Mouse (Mus musculus) CD8-positive naive resting alpha-beta T cell, adult 2 months (primary cell): ENCODE results near the gene Sept12.

ENCODE experiments used
- DNase-seq, 2 experiments: peaks; one replicate each; pipeline ENCODE4 v3.0.0; 2022; ENCODE audit warnings: low read depth in 2 of 2, low spot score in 2 of 2

Sept12 gene

DNA sequence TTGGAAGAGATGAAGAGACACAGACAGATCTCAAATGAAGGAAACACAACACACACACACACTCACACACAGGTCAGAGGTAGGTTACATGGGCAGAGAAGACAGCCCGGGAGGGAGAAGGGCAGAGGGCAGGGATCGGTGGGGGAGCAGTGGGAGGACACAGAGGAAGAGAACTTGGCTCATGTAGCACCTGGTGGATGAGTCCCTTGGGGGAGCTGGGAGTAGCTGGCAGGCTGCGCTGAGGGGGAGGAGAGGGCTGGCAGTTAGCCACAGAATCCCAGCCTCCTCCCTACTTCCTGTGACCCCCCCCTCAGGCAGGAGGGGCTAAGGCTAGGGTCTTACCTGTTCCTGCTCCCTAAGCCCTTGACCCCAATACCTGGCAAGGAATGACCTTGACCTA is at the start of gene Sept12:
Gene Sept12, minus strand, starts transcription at position 300 of the 400 bp plus-strand sequence.
- no peak for DNase-seq

DNA sequence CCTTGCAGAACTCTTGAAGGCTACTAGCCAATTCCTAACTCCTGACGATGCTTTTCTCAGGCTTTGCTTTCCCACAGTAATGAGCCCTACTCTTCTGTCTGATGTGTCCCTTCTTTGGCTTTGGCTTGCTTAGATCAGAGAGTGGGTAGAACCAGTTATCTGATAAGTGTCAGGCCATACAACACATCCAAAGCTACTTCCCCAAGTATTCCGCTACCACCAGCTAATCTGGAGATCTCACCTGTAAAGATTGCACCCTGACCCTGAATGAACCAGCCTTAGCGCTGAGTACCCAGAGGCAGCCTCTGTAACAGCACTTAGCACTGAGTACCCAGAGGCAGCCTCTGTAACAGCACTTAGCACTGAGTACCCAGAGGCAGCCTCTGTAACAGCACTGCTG is 47.7 kb upstream of the Sept12 start:
- DNase-seq = no peak

DNA sequence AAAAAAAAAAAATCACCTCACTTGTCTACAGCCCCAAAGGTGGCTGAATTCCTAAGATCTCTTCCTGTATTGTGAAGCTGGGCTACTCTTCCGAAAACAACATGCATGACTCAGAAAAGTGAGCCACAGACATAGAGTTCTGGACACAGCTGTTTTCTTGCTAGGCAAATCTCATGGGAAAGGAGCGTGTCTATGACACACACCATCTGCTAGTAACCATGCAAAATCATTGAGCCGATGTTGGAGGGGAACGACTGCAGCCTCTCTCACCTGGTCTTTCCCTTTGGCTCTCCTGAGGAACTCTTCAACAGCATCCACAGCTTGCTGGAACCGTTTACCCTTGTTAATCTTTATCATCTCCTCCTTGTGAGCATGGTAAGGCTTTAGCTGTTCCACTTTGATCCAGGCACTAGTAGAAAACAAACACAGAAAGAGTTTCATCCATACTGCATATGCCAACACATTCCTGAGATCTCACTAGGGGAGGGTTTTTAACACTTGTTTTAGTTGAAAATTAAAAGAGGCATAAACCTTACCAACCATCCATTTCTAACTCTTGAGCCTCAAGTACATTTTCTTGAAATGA is 39.1 kb upstream of the Sept12 start:
- no peak for DNase-seq

DNA sequence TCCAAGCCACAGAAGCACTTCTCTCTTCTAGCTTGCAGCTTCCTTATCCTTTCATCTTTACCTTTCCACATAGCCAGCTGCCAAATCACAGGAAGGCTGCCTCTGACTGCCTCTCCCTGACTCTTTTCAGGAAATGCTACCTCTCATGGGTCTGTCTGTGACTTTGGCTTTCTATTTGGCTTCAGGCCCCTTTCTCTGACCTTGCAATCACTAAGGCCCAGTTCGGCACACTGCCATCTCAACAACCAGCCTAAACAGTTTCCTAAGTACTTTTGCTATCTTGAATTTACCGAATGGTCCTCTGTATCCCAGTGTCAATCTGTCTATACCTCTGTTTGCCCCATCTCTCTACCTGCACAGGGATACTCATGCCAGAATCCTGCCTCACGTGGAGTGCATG is 37.9 kb upstream of the Sept12 start:
- no peak for DNase-seq

DNA sequence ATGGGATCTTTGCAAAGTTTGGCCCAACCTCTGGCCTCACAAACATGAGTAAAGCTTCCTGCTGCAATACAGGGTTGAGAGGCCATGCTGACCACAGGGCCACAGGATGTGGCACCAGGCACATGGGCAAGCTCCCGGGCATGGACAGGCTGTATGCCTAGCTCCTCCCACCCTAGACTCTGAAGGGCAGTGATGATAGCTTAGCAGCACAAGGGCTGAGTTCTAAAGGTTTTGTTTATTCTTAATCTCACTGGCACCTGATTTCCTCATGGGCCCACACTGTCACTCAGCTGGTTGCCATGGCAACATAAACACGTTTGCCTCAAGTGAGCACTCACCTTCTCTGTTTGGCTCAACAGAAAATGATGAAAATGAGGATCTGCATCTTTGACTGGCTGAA is 32.2 kb upstream of the Sept12 start:
- no peak for DNase-seq

DNA sequence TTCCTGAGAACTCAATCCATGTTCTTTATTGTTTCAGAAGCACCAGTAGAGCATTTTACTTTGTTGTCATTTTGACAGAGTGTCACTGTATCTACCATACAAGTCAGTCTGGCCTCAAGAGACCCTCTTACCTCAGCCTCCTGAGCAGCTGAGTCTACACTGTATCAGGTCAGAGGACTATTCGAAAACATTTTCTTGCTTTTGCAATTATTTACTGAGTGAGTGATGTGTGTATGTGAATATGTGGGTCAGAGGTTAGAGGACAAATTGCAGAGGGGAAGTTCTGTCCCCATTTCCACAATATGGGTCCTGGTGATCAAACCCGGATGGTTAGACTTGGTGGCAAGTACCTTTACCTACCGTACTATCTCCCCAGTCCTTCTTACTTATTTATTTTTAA is 26.4 kb upstream of the Sept12 start:
- no peak for DNase-seq

DNA sequence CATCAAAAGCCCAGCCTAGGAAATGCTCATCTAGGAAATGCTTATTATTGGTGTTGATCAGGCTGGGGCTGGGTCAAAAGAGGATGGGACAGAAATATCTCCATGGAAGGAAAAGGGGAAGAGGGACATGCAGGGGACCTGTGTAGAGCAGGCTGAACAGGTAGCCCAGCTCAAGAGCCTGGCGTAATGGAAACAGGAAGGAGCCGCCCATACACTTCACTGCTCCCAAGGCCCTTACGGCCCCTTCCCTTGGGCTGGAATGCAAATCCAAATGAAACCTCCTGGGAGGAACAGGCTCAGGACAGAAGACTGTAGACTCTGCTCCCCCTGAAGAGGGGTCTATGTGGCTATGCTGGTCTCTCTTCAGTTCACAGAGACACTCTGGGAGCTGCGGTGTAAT is 16.9 kb upstream of the Sept12 start:
- DNase-seq = no peak

DNA sequence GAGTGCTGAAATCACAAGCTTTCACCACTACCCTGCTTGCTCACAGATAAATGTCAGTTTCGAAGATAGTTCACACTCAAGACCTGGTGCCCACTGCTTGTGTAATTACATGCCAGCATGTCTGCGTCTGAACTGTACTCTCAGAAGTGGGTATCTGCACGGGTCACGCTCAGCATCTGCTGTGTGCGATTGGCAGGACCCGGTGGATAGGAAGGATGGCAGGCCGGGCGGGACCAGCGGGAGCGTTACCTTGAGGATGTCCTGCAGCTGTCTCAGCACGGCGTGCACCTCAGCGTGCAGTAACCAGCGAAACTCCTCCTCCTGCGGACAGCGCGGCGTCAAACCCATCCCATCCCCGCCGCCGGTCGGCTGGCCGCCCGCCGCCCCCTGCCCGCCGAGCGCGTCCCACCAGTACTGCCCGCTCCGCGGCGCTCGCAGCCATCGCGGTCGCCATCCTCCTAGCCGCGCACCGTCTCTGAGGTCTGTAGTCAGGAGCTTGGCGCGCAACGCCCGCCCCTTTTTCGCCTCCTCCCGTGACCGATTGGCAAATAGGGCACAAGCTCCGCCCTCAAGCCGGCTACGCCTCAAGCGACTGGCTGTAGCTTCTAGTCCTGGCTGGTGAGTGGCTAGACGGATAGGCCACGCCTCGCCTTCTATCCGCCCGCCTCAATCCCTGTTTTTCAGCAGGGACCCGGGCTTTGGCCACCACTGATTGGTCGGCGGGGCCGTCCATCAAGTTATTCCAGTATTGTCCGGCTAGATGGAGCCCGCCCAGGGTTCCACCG is 15.6 kb upstream of the Sept12 start, which contains the start of gene Rogdi:
Gene Rogdi, minus strand, starts transcription at position 500 of the 785 bp plus-strand sequence.
- DNase-seq = peak; percentile 86 to 90

DNA sequence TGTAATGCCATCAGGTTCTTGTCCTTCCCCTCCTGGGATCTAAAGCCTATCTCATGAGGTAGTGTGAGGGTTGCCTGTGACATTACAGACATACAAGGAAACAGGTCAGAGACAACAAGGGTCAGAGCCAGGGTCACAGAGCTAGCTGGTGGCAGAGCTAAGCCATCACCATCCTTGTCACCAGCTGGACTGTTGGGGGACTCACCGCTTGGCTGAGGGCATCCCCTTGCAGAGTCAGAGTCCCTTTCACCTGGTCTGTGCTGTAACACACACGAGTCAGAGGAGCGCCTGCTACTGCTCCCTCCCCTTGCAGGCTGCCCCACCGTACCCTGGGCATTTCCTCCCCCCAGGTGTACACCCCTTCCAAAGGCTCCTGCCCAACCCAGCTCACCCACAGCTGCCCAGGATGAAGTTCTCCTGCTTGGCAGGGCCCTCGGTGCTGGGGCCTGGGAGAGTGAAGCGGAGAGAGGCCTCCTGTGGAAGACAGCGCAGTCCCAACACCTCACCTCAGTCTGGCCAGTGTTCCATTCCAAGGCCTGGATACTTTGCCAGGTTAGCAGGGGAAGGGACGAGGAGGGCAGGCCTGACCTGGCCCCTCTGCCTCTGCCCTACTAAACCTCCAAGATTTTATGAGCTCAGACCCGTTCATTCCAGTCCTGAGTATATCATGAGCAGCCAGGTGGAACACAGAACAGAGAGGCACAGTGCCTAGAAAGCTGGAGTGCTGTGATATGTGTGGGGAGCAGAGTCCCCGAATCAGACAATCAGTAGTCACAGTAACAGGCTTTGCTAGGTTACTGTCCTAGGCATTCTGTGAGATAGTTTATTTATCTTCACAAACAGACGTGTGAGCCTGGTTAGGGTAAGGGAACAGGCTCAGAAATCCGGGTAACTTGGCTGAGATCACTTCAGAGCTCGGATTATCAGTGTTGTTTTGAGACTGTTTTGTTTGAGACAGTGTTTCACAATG is 14.7 kb upstream of the Sept12 start:
- no peak for DNase-seq

DNA sequence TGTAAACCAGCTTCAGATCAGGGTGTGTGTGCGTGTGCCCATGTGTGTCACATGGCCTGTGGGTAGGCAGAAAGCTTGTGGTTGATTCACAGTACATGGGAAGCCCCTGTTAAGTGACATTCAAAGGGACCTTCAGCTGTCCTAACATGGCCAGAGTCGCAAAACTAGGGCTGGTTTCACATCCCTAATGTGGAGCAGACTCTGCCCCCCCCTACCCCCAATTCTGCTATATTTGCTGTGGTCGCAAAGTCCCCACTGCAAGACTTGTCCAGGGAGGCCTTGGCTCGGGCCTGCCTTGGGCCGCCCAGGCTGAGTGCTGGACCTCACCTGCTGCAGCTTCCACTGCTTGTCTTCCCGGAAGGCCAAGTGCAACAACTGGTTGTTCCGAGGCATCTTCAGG is 13.6 kb upstream of the Sept12 start:
- no peak for DNase-seq

DNA sequence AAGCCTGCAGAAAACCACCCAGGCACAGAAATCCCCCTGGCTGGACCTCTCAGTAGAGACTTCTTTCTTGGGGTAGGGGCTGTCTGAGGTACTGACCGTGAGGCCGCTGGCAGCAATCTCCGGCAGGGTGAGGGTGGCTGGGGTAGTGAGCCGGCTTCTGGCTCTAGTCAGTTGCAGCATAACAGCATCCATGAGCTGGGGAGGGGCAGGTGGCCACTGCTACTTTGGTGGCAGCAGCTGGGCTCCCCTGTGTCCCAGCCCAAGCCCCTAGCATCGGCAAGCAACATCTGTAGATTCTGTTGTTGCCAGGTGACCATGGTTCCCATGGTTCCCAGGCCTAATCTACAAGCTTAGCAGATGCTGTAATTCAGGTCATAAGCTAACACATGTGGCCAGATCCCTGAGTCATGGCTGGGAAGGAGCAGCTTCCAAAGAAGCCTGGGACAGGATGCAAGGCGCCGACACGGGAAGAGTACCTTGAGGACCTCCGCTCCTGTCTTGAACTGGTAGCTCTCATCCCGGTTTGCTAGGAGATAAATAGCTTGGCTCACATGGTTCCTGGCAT is 12.8 kb upstream of the Sept12 start:
- no peak for DNase-seq

DNA sequence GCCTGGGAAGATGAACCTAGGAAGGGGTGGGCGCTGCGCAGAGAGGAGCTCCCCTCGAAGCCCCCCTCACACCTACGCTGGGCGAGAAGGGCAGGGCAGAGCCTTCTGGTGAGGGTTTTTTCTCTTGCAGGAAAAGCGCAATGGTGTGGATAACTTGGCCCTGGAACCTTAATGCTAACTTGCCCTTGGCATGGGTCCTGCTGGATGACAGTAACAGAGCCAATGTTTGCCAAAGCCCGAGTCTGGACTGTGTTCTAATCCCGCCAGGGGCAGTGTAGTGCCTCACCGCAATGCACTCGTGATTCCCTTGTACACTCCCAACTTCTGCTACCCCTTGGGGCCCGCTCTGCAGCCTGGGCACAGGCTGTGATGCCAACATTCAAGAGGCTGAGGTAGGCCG is 10.4 kb upstream of the Sept12 start:
- no peak for DNase-seq

DNA sequence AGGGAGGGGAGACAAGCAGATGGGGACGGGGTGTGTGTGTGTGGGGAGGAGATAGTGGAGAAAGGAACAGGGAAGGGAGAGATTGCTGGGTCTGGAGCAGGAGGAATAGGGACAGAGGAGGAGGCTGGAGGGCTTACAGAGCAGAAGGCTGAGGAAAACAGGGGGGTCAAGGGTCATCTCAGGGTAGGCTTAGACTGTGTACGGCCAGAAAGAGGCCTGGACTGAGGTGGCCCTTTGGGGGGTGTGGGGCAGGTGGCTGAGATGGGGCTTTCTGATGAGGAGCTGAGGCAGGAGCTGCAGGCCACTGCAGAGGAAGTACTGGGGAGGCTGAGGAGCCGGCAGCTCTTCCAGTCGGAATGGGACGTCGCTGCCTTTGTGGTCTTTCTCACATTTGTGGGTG is 9.8 kb upstream of the Sept12 start:
- DNase-seq = no peak

DNA sequence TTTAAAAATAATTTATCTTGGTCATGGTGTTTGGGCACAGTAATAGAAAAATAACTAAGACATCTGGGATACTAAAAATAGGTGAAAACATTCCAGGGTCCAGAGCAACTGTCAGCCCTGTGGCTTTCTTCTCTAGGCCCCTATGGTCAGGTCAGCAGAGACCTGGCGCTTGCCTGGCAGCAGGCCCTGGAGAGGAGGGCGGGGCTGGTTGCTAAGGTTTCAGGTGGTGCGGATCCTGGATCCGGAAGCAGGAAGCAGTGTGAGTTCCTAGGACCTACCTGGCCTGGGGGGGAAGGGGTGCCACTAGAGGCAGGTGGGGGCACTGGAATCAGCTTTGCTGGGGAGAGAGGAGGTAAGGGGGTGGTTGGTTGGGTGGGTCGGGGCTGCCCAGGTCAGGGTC is 9.4 kb upstream of the Sept12 start, which contains the start of gene Smim22:
Gene Smim22, plus strand, starts transcription at position 222 of the 400 bp plus-strand sequence.
- DNase-seq = no peak

DNA sequence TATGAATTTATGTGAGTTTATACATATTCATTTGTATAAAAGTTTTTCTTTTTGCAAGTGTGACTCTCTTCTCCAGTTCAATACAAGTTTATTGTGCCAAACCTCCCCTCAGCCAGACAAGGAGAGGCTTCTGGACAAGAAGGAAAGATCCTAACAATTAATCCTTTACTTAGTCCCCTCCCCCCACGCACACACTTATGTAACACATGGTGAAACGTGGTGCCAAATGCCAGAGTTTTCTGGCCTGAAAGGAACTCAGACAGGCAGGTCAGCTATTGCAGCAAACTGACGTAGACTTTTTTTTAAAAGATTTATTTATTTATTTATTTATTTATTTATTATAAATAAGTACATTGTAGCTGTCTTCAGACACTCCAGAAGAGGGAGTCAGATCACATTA is 3.0 kb upstream of the Sept12 start:
- DNase-seq = no peak

DNA sequence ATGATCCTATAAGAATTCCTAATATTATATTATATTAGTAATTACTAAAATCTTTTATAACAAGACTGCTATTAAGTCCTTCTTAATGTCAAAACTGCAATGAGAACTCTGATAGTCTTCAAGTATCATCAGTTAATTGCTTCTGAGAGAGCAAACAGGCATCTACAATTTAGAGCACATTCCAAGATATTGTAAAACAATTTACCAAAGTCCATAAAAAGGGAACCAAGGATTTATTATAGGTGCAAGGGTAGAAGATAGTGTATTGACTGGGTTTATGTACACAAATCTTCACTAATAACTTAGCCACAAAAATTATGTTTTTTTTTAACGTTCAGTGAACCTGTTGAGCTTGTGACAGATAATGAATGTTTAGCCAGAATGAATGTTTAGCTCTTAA is 1.3 kb upstream of the Sept12 start:
- no peak for DNase-seq

DNA sequence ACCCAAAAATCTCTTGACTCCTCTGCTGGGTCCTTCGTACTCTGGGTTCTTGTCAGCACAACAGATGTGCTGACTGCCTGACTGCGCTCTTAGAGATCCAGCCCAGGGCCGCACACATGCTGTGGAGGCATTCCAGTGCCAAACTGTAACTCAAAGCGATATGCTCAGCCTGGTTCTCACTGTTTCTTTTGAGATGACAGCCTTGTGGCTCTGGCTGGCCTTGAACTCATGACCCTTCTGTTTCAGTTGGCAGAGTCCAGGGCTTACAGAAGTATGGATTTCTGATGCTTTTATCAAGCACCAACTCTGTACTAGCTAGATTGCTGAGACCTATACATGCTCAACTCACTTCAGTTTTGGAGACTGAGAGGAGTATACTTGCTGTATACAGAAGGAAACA is 4.4 kb downstream of the Sept12 start:
- no peak for DNase-seq

DNA sequence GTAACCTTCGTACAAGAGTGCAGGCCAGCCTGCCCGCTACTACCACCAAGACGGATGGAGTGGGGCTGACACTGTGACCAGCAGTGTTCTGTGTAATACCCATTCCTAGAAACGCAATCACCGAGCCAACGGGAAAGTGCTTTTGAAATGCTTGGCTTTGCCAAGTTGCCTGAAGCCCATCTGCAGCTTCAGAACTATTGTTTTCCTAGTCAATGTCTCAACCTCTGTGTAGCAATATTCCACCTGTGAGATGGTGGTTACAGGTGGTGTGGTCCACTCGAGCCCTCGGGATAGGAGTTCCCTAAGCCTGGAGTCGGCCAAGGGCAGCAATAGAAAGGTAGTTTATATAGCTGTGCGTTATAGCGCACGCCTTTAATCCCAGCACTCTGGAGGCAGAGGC is 12.9 kb downstream of the Sept12 start:
- DNase-seq = no peak

DNA sequence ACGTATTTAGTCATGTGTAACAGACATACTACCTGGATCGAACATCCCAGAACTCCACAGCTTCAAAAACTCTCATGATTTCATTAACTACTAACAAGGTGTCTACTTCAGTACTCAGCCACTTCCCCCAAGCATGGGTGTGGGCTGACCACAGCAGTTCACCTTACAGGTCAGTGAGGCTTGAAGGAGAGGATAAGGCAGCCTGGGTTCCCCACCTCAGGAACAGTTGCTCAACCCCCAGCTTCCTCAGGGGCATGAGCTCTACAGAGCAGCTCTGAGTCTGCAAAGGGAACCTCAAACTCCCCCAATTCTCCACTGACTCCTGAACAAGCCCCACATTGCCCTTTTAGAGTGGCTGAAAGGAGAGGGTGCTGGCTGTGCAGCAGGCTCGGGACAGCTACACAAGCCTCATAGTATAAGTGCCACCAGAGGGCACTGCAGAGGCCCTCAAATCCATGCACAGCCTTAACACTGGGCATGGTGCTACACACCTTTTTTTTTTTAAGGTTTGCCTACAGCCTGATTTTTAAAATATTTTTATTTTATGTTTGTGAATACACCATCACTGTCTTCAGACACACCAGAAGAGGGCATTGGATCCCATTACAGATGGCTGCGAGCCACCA is 17.8 kb downstream of the Sept12 start:
- no peak for DNase-seq

DNA sequence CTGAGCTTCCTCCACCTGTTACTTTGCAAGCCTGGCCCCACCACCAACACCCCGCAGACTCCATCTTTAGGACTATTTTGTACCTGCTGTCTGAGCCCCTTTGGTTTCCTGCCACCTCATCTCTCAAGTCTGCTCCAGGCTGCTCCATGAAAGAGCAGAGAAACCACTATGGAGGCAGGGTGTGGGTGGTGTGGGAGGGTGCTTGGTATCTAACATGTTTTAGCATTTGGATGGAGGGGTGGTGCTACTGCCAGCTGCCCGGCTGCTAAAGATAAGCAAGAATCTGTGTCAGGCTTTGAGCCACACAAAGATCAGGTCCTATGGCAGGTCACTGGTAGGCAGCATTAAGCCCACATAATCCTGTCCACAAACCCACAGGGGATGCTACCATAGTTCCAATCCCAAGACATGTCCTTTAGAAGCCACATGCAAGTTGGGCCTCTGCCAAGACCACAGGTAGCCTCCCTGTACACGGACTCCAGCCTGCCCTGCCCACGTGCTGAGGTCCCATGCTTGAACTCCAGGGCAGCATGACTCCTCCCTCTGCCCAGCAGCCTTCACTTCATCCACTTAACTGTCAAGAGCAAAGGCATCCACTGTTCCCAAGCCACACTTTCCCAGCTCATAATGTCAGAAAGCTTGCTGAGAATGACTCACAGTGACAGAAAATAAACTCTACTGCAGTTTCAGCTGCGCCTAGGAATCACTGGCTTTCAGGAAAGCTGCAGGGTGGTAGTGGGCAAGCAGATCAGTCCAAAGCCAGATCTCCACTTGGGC is 19.2 kb downstream of the Sept12 start:
- no peak for DNase-seq
